Mouse (Mus musculus) cortical plate, adult 2 months (tissue): ENCODE results near the gene Ubr3.

Experiments
- CTCF ChIP-seq: fragments of 200-500 bp; IDR thresholded peaks from 2 replicates; pipeline ENCODE4 v1.5.1; 2011; ENCODE audit warnings: mild to moderate bottlenecking, control low read depth, low read length; ENCODE audit not compliant: insufficient read depth; ENCODE audit errors: extremely low read depth
- POLR2A ChIP-seq: fragments of 200-500 bp; IDR thresholded peaks from 2 replicates; pipeline ENCODE4 v1.6.1; 2011; ENCODE audit warnings: mild to moderate bottlenecking, low read length, control low read depth; ENCODE audit not compliant: insufficient read depth; ENCODE audit errors: extremely low read depth

DNA sequence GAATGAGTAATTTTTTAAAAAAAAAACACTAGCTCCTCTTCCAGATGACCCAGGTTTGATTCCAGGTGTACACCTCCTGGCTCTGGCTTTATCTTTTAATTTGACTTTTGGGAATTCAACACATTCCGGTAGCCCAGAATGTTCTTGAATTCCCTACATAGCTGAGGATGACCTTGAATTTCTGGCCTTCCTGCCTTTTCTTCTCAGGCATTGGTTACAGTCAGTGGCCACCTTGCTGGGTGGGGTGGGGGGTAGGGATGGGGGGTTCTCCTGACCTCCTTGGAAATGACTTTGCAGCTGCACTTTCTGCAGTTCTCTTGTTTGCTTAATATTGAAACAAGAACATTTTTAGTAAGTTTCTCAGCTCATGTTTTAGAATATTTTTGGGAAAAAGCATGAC, 3.9 kb upstream of the Ubr3 start:
- TF ChIP-seq CTCF (no peak), POLR2A (no peak)
